Mouse (Mus musculus) lung, postnatal 25 days (tissue): ENCODE results near the gene Gm10318.

Experiments used
- DNase-seq: peaks from one replicate; pipeline ENCODE4 v3.0.0; 2022; ENCODE audit warnings: low spot score

The Gm10318 gene

DNA sequence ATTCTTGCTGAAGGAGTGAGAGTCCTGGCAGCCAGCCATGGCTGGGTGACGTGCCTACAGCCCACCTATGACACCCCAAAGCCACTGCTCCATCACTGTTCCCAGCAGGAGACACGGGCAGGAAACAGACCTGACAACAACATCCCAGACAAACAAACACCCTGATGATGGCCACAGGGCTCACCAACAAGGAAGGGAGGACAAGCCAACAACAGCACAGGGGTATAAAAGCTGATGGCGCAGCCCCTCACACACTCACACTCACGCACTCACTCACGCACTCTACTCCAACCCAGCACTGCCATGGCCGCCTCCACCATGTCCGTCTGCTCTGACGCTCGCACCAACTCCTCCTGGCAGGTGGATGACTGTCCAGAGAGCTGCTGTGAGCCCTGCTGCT is at the start of gene Gm10318:
Gm10318 (plus strand) TSS at position 301 of the 400 bp plus-strand sequence.
- no peak for DNase-seq

- DNase-seq = no peak
Observed at GRCm38 (mm10) chr10:77804095-77804494, 48.6 kb upstream of the Gm10318 start.

GRCm38 (mm10) chr10:77811743-77812142 is 40.9 kb upstream of the Gm10318 start, which contains the start of gene Gm9507:
Gene Gm9507 (minus strand): TSS chr10:77811843.
- DNase-seq = no peak

DNA sequence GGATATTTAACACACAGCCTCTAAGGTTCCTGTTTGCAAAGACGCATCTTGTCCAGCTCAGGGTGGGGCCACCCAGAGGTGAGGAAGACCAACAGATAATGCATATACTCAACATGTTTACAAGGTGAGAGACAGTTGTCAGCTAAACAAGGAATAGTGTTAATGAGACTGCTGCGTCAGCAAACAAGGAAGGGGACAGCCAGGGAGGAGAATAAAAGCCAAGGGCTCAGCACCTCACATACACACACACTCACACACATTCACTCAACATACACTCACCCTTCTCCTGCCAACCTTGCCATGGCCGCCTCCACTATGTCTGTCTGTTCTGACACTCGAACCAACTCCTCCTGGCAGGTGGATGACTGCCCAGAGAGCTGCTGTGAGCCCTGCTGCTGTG is 38.3 kb upstream of the Gm10318 start, which contains the start of gene Gm2696:
Gm2696 (plus strand) TSS at position 301 of the 400 bp plus-strand sequence.
- no peak for DNase-seq

DNA sequence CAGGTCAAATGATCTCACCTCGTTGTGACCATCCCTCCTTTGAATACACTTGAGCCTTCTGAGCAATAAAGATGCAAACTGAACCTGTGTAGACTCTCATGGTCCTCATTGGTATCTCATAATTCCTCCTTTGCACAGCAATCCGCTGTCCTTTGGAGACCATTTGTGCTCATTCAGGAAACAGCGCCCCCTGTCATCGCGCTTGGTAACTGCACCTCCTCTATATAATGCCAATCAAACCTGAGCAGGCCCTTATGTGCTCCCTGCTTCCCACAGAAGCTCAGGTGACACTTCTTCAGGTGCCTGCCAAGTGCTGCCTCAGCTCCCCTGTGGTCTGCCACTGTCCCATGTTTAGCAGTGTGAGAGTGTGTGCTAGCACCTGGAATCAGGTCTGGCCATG is 37.1 kb upstream of the Gm10318 start:
- no peak for DNase-seq

GRCm38 (mm10) chr10:77818523-77818922 is 34.1 kb upstream of the Gm10318 start:
- no peak for DNase-seq

DNA sequence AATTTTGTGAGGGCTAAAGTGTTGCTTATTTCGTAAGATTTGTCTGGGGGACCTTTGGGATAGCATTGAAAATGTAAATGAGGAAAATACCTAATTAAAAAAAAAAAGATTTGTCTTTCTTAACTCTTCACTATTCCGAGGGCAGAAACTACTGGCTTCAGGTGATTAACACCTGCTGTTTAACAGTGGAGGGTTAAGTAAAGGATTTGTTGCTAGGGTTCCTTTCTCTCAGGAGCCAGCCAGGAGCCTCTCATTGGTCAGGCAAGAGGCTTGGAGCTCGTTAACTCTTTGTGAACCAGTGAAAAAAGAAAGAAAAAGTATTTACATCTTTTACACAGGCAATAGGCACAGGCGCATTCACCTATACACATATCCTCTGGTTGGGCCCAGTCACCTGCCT is 33.5 kb upstream of the Gm10318 start:
- no peak for DNase-seq

DNA sequence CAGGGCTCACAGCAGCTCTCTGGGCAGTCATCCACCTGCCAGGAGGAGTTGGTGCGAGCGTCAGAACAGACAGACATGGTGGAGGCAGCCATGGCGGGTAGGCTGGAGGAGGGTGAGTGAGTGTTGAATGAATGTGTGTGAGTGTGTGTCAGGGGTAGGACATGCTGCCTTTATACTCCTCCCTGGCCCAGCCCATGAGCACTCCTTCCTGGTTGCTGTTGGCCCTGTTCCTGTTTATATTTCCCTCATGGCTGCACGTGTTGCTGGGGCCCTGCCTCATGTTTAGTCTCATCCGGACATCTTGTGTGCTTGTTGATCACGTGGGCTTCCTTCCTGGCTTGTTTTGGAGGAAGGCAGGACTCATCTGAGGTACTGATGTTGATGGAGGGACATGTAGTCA is 25.7 kb upstream of the Gm10318 start, which contains the start of gene Krtap10-4:
Krtap10-4 (minus strand) TSS at position 145 of the 400 bp plus-strand sequence.
- DNase-seq = no peak

- no peak for DNase-seq
Observed at GRCm38 (mm10) chr10:77835647-77836046, 17.0 kb upstream of the Gm10318 start, which contains the start of gene Krtap10-10. Gene Krtap10-10 (plus strand): TSS chr10:77835947.

GRCm38 (mm10) chr10:77839006-77839405 is 13.7 kb upstream of the Gm10318 start:
- DNase-seq = no peak

DNA sequence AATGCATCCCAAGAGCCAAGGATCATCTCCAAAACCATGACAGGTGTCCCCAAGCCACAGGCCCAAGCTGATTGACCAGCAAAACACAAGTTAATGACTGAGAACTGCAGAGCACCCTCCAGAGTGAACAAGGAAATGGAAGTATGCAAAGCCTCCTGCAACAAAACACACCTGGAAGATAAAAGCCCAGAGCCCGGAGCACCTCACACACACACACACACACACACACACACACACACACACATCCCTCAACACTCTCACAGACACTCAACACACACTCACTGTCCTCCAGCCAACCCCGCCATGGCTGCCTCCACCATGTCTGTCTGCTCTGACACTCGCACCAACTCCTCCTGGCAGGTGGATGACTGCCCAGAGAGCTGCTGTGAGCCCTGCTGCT is 6.2 kb upstream of the Gm10318 start, which contains the start of gene Gm36176:
Gm36176 (plus strand) TSS at position 301 of the 400 bp plus-strand sequence.
- no peak for DNase-seq

DNA sequence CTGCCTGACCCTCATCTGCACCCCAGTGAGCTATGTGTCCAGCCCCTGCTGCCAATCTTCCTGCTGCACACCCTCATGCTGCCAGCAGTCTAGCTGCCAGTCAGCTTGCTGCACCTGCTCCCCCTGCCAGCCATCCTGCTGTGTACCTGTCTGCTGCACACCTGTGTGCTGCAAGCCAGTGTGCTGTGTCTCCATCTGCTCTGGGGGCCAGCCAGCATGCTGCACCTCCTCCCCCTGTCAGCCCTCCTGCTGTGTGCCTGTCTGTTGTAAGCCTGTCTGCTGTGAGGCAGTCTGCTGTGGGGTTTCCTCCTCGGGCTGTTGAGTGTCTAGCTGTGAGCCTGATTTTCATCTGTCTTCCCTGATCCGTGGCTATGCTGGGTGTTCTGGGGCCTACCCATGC is 5.7 kb upstream of the Gm10318 start:
- no peak for DNase-seq

- no peak for DNase-seq
Observed at GRCm38 (mm10) chr10:77847538-77847937, 5.1 kb upstream of the Gm10318 start.

- DNase-seq = no peak
Observed at GRCm38 (mm10) chr10:77861675-77862074, 9.0 kb downstream of the Gm10318 start, which contains the start of gene Gm3285. Gene Gm3285 (plus strand): TSS chr10:77861975.

GRCm38 (mm10) chr10:77864067-77864761 is 11.6 kb downstream of the Gm10318 start:
- DNase-seq = peak; percentile 64

DNA sequence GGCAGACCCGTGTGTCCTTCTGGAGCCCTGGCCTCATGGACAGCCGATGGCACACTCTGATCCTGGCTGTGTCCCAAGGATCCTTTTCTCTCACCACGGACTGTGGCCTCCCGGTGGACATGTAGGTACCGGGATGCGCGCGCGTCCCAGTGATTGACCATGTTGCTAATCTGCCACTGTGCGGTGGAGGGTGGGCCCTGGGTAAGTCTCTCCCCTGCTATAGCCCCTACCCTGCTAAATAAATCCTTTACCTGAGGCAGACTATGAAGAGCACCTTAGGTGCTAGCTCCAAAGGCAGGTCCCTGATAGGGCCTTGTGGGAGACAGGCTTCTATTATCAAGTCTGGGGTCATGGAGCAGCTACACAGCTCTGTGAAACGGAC is 12.1 kb downstream of the Gm10318 start:
- no peak for DNase-seq

DNA sequence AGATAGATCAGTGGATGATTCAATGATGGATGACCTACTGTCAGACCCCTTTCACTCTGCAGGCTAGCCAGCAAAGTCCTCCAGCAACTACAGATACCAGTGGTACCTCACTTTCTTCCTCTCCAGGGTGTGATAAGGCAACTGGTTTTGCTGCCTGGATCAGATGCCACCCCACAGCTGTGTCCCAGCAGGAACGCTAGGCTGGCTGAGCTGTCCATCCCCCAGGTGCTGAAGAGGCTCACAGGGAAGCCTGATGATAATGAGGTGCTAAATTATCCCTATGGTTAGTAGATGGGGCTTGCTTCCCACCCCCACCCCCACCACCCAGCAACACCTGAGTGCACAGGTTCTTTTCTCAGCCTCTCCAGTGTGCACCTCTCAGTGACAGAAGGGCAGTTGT is 14.9 kb downstream of the Gm10318 start:
- DNase-seq = no peak

DNA sequence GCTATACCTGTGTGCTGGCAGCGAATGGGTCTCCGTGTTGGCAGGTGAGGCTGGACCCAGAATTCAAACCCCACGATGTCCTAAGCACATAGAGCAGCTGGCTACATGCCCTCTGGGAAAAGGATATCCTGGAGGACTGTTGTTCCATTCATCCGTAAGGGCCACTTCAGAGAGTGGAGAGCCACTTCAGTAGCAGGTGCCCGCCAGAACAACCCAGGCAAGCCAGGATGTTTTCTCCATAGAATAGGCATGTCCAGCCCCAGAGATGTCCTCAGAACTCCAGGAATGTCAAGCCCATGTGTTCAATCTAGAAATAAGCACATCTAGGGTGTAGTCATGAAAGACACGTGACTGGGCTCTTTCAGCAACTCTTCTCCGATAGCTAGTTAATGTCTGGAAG is 17.0 kb downstream of the Gm10318 start:
- DNase-seq = peak; percentile 62

GRCm38 (mm10) chr10:77878985-77879384 is 26.3 kb downstream of the Gm10318 start:
- peak; percentile 35 for DNase-seq

- no peak for DNase-seq
Observed at GRCm38 (mm10) chr10:77880305-77880704, 27.6 kb downstream of the Gm10318 start.

DNA sequence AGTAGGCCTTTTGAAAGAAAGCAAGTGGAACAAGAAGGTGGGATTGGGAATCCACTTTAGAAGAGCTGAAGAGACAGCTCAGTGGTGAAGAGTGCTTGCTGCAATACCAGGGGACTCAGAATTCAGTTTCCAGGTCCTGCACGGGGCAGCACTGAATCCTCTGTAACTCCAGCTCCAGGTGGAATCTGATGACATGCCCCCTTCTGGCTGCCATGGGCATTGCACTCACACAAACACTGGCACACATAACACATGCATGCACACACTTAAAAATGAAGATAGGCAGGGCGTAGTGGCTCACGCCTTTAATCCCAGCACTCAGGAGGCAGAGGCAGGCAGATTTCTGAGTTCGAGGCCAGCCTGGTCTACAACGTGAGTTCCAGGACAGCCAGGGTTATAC is 29.9 kb downstream of the Gm10318 start:
- no peak for DNase-seq

GRCm38 (mm10) chr10:77886007-77886747 is 33.5 kb downstream of the Gm10318 start:
- DNase-seq = no peak

- DNase-seq = no peak
Observed at GRCm38 (mm10) chr10:77890987-77891565, 38.4 kb downstream of the Gm10318 start.
